Mouse (Mus musculus) limb, embryonic 14.5 days (tissue): ENCODE data around the gene Macrod2. TPM values are rescaled to one million over a fixed set of nuclear protein-coding genes. Genes with fewer than 3 reads are reported as not detected.

Source experiments
- ATAC-seq: fragments of 200-750 bp; cut with Nextera tagmentation; 2 replicates; pipeline ENCODE4 v1.8.0; 2017; ENCODE audit warnings: low read depth, moderate number of reproducible peaks, moderate TSS enrichment; ENCODE audit not compliant: low FRiP score
- DNase-seq: peaks from one replicate; pipeline ENCODE4 v3.0.0-alpha.2; 2015; ENCODE audit warnings: low spot score
- H3K27ac ChIP-seq: fragments of 300-500 bp; sonication (generic); replicated peaks from 2 replicates; pipeline ENCODE4 v1.5.1; 2014; ENCODE audit warnings: low read depth, mild to moderate bottlenecking, low read length, moderate library complexity, mixed read lengths
- H3K27me3 ChIP-seq: fragments of 300-500 bp; sonication (generic); 2 replicates; pipeline ENCODE4 v1.6.1; 2014; ENCODE audit warnings: low read length, mixed read lengths; ENCODE audit not compliant: control insufficient read depth, insufficient read depth
- H3K36me3 ChIP-seq: fragments of 300-500 bp; sonication (generic); 2 replicates; pipeline ENCODE4 v1.6.1; 2014; ENCODE audit warnings: mild to moderate bottlenecking, low read length, moderate library complexity, mixed read lengths; ENCODE audit not compliant: control insufficient read depth, insufficient read depth
- H3K4me1 ChIP-seq: fragments of 300-500 bp; sonication (generic); 2 replicates; pipeline ENCODE4 v1.6.1; 2014; ENCODE audit warnings: antibody characterized with exemption, low read length, mixed read lengths; ENCODE audit not compliant: control insufficient read depth, insufficient read depth
- H3K4me2 ChIP-seq: fragments of 300-500 bp; sonication (generic); replicated peaks from 2 replicates; pipeline ENCODE4 v1.6.1; 2014; ENCODE audit warnings: low read depth, mild to moderate bottlenecking, low read length, moderate library complexity; ENCODE audit not compliant: severe bottlenecking
- H3K4me3 ChIP-seq: fragments of 300-500 bp; sonication (generic); replicated peaks from 2 replicates; pipeline ENCODE4 v1.5.1; 2014; ENCODE audit warnings: low read length
- H3K9ac ChIP-seq: fragments of 300-500 bp; sonication (generic); 2 replicates; pipeline ENCODE4 v1.6.1; 2014; ENCODE audit warnings: mild to moderate bottlenecking, low read depth, low read length, moderate library complexity; ENCODE audit not compliant: severe bottlenecking
- H3K9me3 ChIP-seq: fragments of 300-500 bp; sonication (generic); 2 replicates; pipeline ENCODE4 v1.6.1; 2016; ENCODE audit warnings: low read length; ENCODE audit not compliant: control insufficient read depth
- POLR2A ChIP-seq: fragments of 200-500 bp; IDR thresholded peaks from 2 replicates; pipeline ENCODE4 v1.8.0; 2012; ENCODE audit warnings: inconsistent platforms, mild to moderate bottlenecking, moderate library complexity, borderline replicate concordance; ENCODE audit not compliant: insufficient read depth, insufficient read length; ENCODE audit errors: extremely low read depth
- WGBS: fragments of 180-500 bp; shearing (Covaris S2); extraction: QIAGEN DNeasy Blood & Tissue Kit; methylation state at CpG from one replicate; pipeline ENCODE4 v1.1.7; 2014; 5-methylcytosine and 5-hydroxymethylcytosine counted together
- polyA plus RNA-seq, 2 experiments: library from polyadenylated mRNA; depleted of rRNA in 1 of 2; stranded (reverse) in 1 of 2; unstranded in 1 of 2; fragments of >200 nt; fragmentation: Nextera tagmentation in 1 of 2; extraction: Ambion mirVana in 1 of 2; gene quantifications; 2 replicates each; pipeline versions ENCODE4 v1.2.1 to v1.2.3; 2012 to 2014

The Macrod2 gene
- polyA plus RNA-seq, 2 experiments, result 8.5 to 24.5 TPM

DNA sequence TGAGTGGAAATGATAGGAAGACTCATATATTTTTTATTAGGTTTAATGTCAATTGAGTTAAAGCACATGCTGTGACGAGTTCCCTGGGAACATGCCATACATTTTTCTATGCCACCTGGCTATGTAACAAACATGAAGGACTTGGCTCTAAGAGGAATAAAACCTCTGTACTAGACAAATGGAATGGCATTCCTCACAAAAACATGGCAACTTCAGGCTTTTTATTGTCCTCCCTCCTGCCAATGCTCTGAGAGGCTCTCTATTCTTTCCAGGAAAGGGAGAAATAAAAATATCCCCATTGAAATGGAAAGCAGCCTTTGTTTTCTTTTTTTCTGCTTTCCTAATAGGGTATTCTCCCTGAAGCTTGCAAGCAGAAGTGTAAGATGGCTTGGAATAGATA lies 1559.7 kb downstream of the Macrod2 start:
- Histone ChIP-seq H3K27ac (no peak overlapping the region), H3K4me1 (no peaks in the 10 kb centered on the region), H3K36me3 (no peaks in the 10 kb centered on the region), H3K4me2 (no peak overlapping the region), H3K9me3 (no peaks in the 10 kb centered on the region), H3K4me3 (no peak overlapping the region), H3K9ac (no peak overlapping the region), H3K27me3 (no peaks in the 10 kb centered on the region)
- no peak for TF ChIP-seq POLR2A
- 39% methylated on average over 1 of the region's 1 CpGs for WGBS
- peak; percentile 30 for DNase-seq
- no peak for ATAC-seq

DNA sequence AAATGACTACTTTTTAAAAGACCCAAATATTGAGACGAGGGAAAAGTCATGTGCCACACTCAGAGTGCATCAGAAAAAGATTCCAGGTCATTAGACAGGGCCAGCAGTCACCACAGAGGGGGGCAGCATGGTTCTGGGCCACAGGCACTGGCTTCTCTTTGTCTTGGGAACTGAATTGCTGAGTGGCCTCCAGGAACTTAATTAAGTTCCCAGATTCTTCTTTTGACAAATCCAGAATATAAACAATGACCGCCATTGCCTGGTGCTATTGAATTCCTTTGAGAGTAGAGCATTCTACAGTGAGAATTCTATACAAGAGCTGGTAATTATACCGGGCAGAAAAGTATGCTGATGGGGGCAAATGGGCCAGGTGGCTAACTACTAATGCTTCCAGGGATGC lies 1560.1 kb downstream of the Macrod2 start:
- H3K4me1 ChIP-seq, result no peaks in the 10 kb centered on the region
- no peak overlapping the region for H3K4me2 ChIP-seq
- no peaks in the 10 kb centered on the region for H3K27me3 ChIP-seq
- TF ChIP-seq POLR2A, result no peak
- H3K27ac ChIP-seq, result no peak overlapping the region
- no peaks in the 10 kb centered on the region for H3K36me3 ChIP-seq
- no peak overlapping the region for H3K9ac ChIP-seq
- WGBS, result 33% methylated on average over 3 of the region's 3 CpGs
- H3K4me3 ChIP-seq, result no peak overlapping the region
- DNase-seq (no peak), ATAC-seq (no peak)
- no peaks in the 10 kb centered on the region for H3K9me3 ChIP-seq

DNA sequence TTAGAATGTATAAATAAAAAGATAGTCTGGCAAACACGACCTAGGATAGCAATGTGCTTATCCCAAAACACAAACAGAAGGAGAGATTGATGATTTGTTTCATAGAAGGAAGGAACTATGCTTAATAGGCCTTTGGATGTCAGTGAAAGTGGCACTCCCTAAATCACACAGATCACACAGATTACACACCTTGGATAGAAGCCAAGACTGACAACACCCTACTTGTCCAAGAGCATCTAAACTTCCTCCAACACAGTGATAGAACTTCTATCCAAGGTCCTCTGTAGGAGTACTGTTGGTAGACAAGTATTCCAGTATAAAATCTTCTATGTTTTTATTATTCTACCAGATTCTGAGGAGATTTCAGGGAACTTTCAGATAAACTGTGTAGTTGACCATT lies 1567.8 kb downstream of the Macrod2 start:
- no peak overlapping the region for H3K4me2 ChIP-seq
- no peaks in the 10 kb centered on the region for H3K4me1 ChIP-seq
- no peaks in the 10 kb centered on the region for H3K9me3 ChIP-seq
- no peak overlapping the region for H3K27ac ChIP-seq
- no peak overlapping the region for H3K9ac ChIP-seq
- no peaks in the 10 kb centered on the region for H3K36me3 ChIP-seq
- H3K27me3 ChIP-seq, result no peaks in the 10 kb centered on the region
- no peak for TF ChIP-seq POLR2A
- DNase-seq, result no peak
- no peak for ATAC-seq
- H3K4me3 ChIP-seq, result no peak overlapping the region
- 76% methylated on average over 1 of the region's 1 CpGs for whole genome bisulfite sequencing

DNA sequence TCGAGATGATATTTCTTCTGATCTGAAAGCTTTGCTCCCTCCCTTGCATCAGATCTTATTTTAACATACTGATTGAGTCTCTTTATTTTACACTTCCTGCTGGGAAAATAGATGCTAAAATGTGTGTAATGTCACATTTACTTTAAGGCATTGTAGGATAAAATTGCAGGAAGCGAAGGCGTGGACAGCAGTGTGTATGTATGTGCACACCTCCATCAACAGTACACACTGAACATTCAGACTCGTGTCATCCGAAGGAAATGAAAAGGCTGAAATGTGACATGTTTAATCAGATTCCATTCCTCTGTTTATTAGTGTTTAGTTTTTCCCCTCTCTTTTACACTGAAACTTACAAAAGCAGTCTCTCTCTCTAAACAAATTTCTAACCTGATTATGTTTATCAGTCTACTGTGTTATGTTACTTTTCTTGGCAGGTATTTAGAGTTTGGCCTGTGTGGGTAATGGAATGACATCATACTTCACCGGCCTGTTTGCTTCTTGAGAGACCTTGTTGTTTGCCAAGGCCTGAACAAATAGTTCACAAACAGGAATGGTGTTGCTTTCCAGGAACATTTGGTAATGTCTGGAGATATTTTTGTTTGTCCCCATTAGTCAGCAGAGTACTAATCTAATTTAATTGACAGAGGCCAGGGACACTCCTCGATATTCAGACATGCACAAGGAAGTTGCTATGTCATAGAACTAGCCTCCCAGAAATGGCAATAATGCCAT lies 1588.7 kb downstream of the Macrod2 start:
- H3K27me3 ChIP-seq, result no peaks in the 10 kb centered on the region
- TF ChIP-seq POLR2A, result no peak
- H3K36me3 ChIP-seq, result no peaks in the 10 kb centered on the region
- no peak overlapping the region for H3K9ac ChIP-seq
- H3K27ac ChIP-seq, result no peak overlapping the region
- no peak for DNase-seq
- H3K4me2 ChIP-seq, result no peak overlapping the region
- H3K4me1 ChIP-seq, result no peaks in the 10 kb centered on the region
- H3K9me3 ChIP-seq, result no peaks in the 10 kb centered on the region
- 84% methylated on average over 7 of the region's 7 CpGs for WGBS
- no peak for ATAC-seq
- H3K4me3 ChIP-seq, result no peak overlapping the region

DNA sequence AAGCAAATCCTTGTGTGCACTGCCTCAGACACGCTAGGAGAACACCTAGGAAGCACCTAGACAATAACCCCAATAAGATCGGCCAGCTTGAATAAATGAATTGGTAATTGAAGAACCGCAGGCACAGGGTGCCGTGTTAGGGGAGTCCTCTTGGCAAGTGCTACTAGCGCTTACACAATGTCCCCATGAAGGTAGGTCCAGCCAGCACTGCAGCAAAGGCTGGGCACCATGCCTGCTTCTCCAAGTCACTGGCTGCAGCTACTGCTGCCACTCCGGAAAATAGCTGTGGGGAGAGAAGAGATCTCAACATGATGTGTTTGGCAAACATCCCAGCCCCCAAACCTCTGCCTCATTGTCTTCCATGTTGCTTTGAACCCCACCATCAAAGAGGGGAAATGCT lies 1603.8 kb downstream of the Macrod2 start:
- no peak overlapping the region for H3K27ac ChIP-seq
- H3K27me3 ChIP-seq, result no peaks in the 10 kb centered on the region
- peak; percentile 34 for DNase-seq
- H3K9ac ChIP-seq, result no peak overlapping the region
- no peaks in the 10 kb centered on the region for H3K9me3 ChIP-seq
- WGBS, result 43% methylated on average over 6 of the region's 6 CpGs
- H3K4me1 ChIP-seq, result peaks cover 9% of the 10 kb centered on the region; the same call in 1 of the 2 replicates
- no peak for TF ChIP-seq POLR2A
- no peak overlapping the region for H3K4me2 ChIP-seq
- H3K36me3 ChIP-seq, result no peaks in the 10 kb centered on the region
- 0 out of 2 replicates have a peak, but pooled peaks have one; percentile 15 for ATAC-seq
- H3K4me3 ChIP-seq, result no peak overlapping the region
